Comparison of ENCODE assay signal across 2 mouse cellular contexts in genomic region chr8:122431694-122432442, GRCm38 (mm10).
TF ChIP-seq lines count a peak whose summit lies in the region.

No protein-coding gene starts in this region.

TF ChIP-seq in CH12.LX, 34 proteins besides CTCF, POLR2A, EP300 and RAD21 (continued from another document):
- no peak; the same call in none of the 2 replicates for TF ChIP-seq ZMIZ1 (IDR thresholded peaks at IDR 0.05; ENCODE audit: low read depth, low read length)
- TF ChIP-seq MEF2A (IDR thresholded peaks at IDR 0.05; ENCODE audit: borderline replicate concordance, low read depth, low read length) = peak; percentile 12; the same call in 1 of the 2 replicates
- peak; percentile 66 for TF ChIP-seq CHD2 (IDR thresholded peaks at IDR 0.05; ENCODE audit: low read length)
- no peak for TF ChIP-seq ZKSCAN1 (IDR thresholded peaks at IDR 0.05; ENCODE audit: borderline replicate concordance, low read depth, low read length)
- TF ChIP-seq RCOR1 (conservative IDR thresholded peaks at IDR 0.05; ENCODE audit: low read depth, low read length) = no peak
- 0 out of 2 replicates have a peak, but pooled peaks have one; percentile 52 for TF ChIP-seq MYC (IDR thresholded peaks at IDR 0.05; ENCODE audit: low read depth, low read length)
- TF ChIP-seq MXI1 (IDR thresholded peaks at IDR 0.05; ENCODE audit: low read depth, low read length) = no peak; the same call in 1 of the 2 replicates
- TF ChIP-seq ETS1 (conservative IDR thresholded peaks at IDR 0.05; ENCODE audit: low read depth, low read length) = no peak
- TF ChIP-seq TBP (conservative IDR thresholded peaks at IDR 0.05; ENCODE audit: low read depth, low read length) = no peak; the same call in 1 of the 2 replicates

TF ChIP-seq in MEL, 35 proteins besides CTCF, POLR2A, EP300 and RAD21 (continued from another document):
- TF ChIP-seq CHD2 (IDR thresholded peaks at IDR 0.05; ENCODE audit: low read length) = no peak
- TF ChIP-seq KAT2A (conservative IDR thresholded peaks at IDR 0.05; ENCODE audit: low read depth, low read length) = no peak
- 0 out of 2 replicates have a peak, but pooled peaks have one; percentile 11 for TF ChIP-seq TBP (IDR thresholded peaks at IDR 0.05; ENCODE audit: low read depth, low read length)
- TF ChIP-seq BHLHE40 (IDR thresholded peaks at IDR 0.05; ENCODE audit: borderline replicate concordance, low read depth, low read length) = peak; percentile 20; the same call in 1 of the 2 replicates
- TF ChIP-seq UBTF (IDR thresholded peaks at IDR 0.05; ENCODE audit: borderline replicate concordance, insufficient read depth, low read depth, low read length) = no peak
- TF ChIP-seq ZC3H11A (IDR thresholded peaks at IDR 0.05; ENCODE audit: low read depth, low read length) = no peak
- no peak for TF ChIP-seq MEF2A (IDR thresholded peaks at IDR 0.05; ENCODE audit: extremely low read depth, insufficient replicate concordance, low read depth, low read length, poor library complexity, severe bottlenecking)
- peak; percentile 2; the same call in 1 of the 2 replicates for TF ChIP-seq USF1 (IDR thresholded peaks at IDR 0.05; ENCODE audit: low read depth, low read length)
- TF ChIP-seq HCFC1 (IDR thresholded peaks at IDR 0.05; ENCODE audit: low read depth, low read length) = 0 out of 2 replicates have a peak, but pooled peaks have one; percentile 31
- no peak for TF ChIP-seq TAL1 (IDR thresholded peaks at IDR 0.05; ENCODE audit: low read length)
- TF ChIP-seq CHD1 (IDR thresholded peaks at IDR 0.05; ENCODE audit: low read depth, low read length) = peak; percentile 58; the same call in 1 of the 2 replicates
- TF ChIP-seq USF2 (IDR thresholded peaks at IDR 0.05; ENCODE audit: borderline replicate concordance in 1 of 2, insufficient read depth in 1 of 2, low read depth in 1 of 2, low read length in 2 of 2) = no peak
- no peak; the same call in 1 of the 2 replicates for TF ChIP-seq MYC (IDR thresholded peaks at IDR 0.05; ENCODE audit: low read depth, low read length)
- TF ChIP-seq GABPA (IDR thresholded peaks at IDR 0.05; ENCODE audit: low read depth, low read length) = no peak
- TF ChIP-seq ETS1 (IDR thresholded peaks at IDR 0.05; ENCODE audit: low read depth, low read length) = 0 out of 2 replicates have a peak, but pooled peaks have one; percentile 10
- TF ChIP-seq SIN3A (IDR thresholded peaks at IDR 0.05; ENCODE audit: low read length) = no peak
- TF ChIP-seq POLR2AphosphoS5 (IDR thresholded peaks at IDR 0.05; ENCODE audit: borderline replicate concordance, low read depth, low read length) = no peak
- no peak for TF ChIP-seq MYB (IDR thresholded peaks at IDR 0.05; ENCODE audit: low read depth, low read length)
- no peak for TF ChIP-seq ZKSCAN1 (IDR thresholded peaks at IDR 0.05; ENCODE audit: low read depth, low read length)
- TF ChIP-seq MAX (IDR thresholded peaks at IDR 0.05; ENCODE audit: low read length) = no peak
- 0 out of 2 replicates have a peak, but pooled peaks have one; percentile 29 for TF ChIP-seq E2F4 (IDR thresholded peaks at IDR 0.05; ENCODE audit: borderline replicate concordance, low read depth, low read length)
- TF ChIP-seq ZMIZ1 (IDR thresholded peaks at IDR 0.05; ENCODE audit: low read depth, low read length) = no peak
- no peak for TF ChIP-seq MAZ (IDR thresholded peaks at IDR 0.05; ENCODE audit: low read depth, low read length)
- no peak for TF ChIP-seq MXI1 (IDR thresholded peaks at IDR 0.05; ENCODE audit: low read depth, low read length)
- no peak for TF ChIP-seq JUND (IDR thresholded peaks at IDR 0.05; ENCODE audit: low read depth, low read length)
- TF ChIP-seq NELFE (IDR thresholded peaks at IDR 0.05; ENCODE audit: low read depth, low read length) = no peak; the same call in 1 of the 2 replicates
- TF ChIP-seq TCF12 (IDR thresholded peaks at IDR 0.05; ENCODE audit: low read depth, low read length) = no peak
